Mouse (Mus musculus): ENCODE measurements at regions not wholly inside any gene's neighbourhood (a gene's known extent, or its start where the extent isn't known, plus 50 kb on each side); places are given as distances from the start of the nearest gene placed in this dataset.

DNA sequence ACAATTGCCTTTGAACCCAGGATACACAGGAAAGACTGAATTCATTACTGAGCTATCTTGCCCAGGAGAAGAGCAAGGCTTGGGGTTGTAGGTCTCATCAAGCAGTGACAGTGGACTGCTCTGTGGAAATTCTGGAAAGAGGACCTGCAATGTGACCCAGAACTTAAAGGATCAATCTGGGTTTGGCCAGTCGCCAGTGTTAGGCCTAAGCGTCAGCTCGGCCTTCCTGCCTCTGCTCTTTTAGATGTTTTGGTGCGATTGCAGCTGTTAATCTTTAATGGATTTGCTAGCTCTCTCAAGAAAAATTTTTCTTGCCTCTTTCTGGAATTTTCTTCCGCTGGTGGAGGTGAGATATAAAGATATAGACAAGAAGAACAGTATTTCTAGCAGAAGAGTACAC, 81.2 kb downstream of the Car2 start:
- no peak for TF ChIP-seq CTCF (IDR thresholded peaks at IDR 0.05; ENCODE audit: insufficient read depth, low read length)
- TF ChIP-seq POLR2A (IDR thresholded peaks at IDR 0.05; ENCODE audit: borderline replicate concordance, extremely low read depth, low read depth, low read length) = no peak

Data from lung, adult 2 months (tissue).